Mouse (Mus musculus) hindbrain, embryonic 13.5 days (tissue): ENCODE data around the gene Gm5065. TPM values are rescaled to one million over a fixed set of nuclear protein-coding genes. Genes with fewer than 3 reads are reported as not detected.

Experiments used
- ATAC-seq: fragments of 200-750 bp; cut with Nextera tagmentation; 2 replicates; pipeline ENCODE4 v1.8.0; 2017; ENCODE audit warnings: moderate TSS enrichment; ENCODE audit not compliant: low FRiP score
- H3K27ac ChIP-seq: fragments of 300-500 bp; sonication (generic); 2 replicates; pipeline ENCODE4 v1.5.1; 2015; ENCODE audit warnings: inconsistent platforms, mild to moderate bottlenecking, moderate library complexity
- H3K27me3 ChIP-seq: fragments of 300-500 bp; sonication (generic); 2 replicates; pipeline ENCODE4 v1.6.1; 2015; ENCODE audit warnings: mild to moderate bottlenecking, inconsistent platforms
- H3K36me3 ChIP-seq: fragments of 300-500 bp; sonication (generic); 2 replicates; pipeline ENCODE4 v1.6.1; 2015; ENCODE audit warnings: mild to moderate bottlenecking, inconsistent platforms
- H3K4me1 ChIP-seq: fragments of 300-500 bp; sonication (generic); replicated peaks from 2 replicates; pipeline ENCODE4 v1.6.1; 2015; ENCODE audit warnings: inconsistent platforms
- H3K4me2 ChIP-seq: fragments of 300-500 bp; sonication (generic); 2 replicates; pipeline ENCODE4 v1.6.1; 2015; ENCODE audit warnings: inconsistent platforms, mild to moderate bottlenecking, moderate library complexity
- H3K4me3 ChIP-seq: fragments of 300-500 bp; sonication (generic); 2 replicates; pipeline ENCODE4 v1.5.1; 2015; ENCODE audit warnings: mild to moderate bottlenecking, inconsistent platforms
- H3K9ac ChIP-seq: fragments of 300-500 bp; sonication (generic); 2 replicates; pipeline ENCODE4 v1.6.1; 2015; ENCODE audit warnings: mild to moderate bottlenecking, inconsistent platforms
- H3K9me3 ChIP-seq: fragments of 300-500 bp; sonication (generic); 2 replicates; pipeline ENCODE4 v1.6.1; 2016; ENCODE audit warnings: inconsistent platforms
- WGBS: fragments of 180-500 bp; shearing (Covaris S2); methylation state at CpG from one replicate; pipeline ENCODE4 v1.1.7; 2015; 5-methylcytosine and 5-hydroxymethylcytosine counted together
- polyA plus RNA-seq: library from polyadenylated mRNA; unstranded; fragments of >200 nt; fragmentation: Nextera tagmentation; extraction: Ambion mirVana; gene quantifications from 2 replicates; pipeline ENCODE4 v1.2.1, GENCODE M21; 2015

Gene Gm5065
- not detected in 2 replicates for polyA plus RNA-seq

DNA sequence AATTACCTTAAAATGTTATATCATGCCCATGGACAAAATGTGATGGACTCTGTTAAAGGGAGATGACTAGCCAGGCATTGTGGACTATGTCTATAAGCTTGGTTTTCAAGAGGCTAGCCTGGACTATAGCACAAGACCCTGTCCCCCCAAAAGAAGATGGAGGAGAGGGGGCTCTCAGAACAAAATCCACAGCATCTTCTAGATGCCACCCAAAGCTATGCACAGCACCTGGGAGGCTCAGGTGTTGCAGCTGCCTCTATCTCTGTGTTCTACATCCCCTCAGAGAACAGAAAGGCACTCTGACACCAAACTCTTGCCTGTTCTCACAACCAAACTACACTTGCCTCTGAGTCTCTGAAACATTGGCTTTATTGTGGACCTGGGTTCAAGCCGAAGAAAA, at the start of gene Gm5065:
Gene Gm5065 (plus strand): TSS at position 301 of the 400 bp plus-strand sequence.
- Histone ChIP-seq H3K27me3 (no peaks in the 10 kb centered on the region), H3K4me2 (no peak within 1 kb of the TSS), H3K36me3 (no peaks in the 10 kb centered on the region), H3K9me3 (peaks cover 40% of the 10 kb centered on the region), H3K27ac (no peak within 1 kb of the TSS), H3K4me3 (no peak within 1 kb of the TSS), H3K9ac (no peak within 1 kb of the TSS), H3K4me1 (no peaks in the 10 kb centered on the region)
- 94% methylated on average over 1 of the region's 1 CpGs for WGBS
- ATAC-seq, result no peak

DNA sequence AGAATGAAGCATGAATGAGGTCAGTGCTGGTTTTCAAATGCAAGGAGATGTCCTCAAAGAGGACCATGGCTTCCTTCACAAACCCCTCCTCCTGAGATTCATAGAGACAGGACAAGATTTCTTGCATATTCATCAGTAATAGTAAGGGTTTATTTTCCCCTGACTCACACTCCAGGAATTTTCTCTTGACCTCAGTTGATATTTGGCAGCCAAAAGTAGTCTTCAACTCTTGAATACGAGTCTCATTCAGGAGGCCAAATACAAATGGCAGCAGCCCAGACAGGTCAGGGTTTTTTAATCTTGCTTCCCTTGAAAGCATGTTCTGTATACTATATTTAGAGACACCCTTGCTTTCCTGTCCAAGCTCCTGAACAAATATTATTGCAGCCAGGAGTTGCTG, 22.8 kb upstream of the Gm5065 start:
- Histone ChIP-seq H3K27me3 (no peaks in the 10 kb centered on the region), H3K4me3 (no peak overlapping the region), H3K27ac (no peak overlapping the region), H3K4me1 (no peaks in the 10 kb centered on the region), H3K4me2 (no peak overlapping the region), H3K9ac (no peak overlapping the region), H3K36me3 (no peaks in the 10 kb centered on the region), H3K9me3 (peaks cover 48% of the 10 kb centered on the region)
- no peak for ATAC-seq
- WGBS, result 76% methylated on average over 1 of the region's 1 CpGs

DNA sequence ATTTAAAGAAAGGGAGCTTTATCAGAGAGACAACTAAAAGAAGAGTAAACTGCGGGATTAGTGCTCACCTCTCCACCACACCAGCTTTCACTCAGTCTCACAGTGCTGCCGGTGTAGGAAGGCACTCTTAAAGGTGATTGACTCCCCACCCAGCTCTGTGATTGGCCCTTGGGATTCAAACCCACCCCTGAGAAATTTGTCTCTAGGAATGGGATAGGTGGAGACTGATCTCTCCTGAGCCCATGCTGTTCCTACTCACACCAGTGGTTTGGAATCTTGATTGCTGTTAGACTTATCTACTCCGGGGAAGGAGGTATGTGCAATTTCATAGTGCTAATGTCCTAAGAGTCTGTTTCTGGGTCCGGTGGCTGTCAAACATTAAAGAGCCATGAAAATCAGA, 598 bp downstream of the Gm5065 start, which contains the start of gene Nlrp2:
Gene Nlrp2 (minus strand): TSS at position 101 of the 400 bp plus-strand sequence.
- Histone ChIP-seq H3K4me3 (no peak within 1 kb of the TSS), H3K9me3 (peaks cover 41% of the 10 kb centered on the region), H3K9ac (no peak within 1 kb of the TSS), H3K4me1 (no peaks in the 10 kb centered on the region), H3K27ac (no peak within 1 kb of the TSS), H3K4me2 (no peak within 1 kb of the TSS), H3K36me3 (no peaks in the 10 kb centered on the region), H3K27me3 (no peaks in the 10 kb centered on the region)
- no peak for ATAC-seq
- 78% methylated on average over 4 of the region's 4 CpGs for WGBS

DNA sequence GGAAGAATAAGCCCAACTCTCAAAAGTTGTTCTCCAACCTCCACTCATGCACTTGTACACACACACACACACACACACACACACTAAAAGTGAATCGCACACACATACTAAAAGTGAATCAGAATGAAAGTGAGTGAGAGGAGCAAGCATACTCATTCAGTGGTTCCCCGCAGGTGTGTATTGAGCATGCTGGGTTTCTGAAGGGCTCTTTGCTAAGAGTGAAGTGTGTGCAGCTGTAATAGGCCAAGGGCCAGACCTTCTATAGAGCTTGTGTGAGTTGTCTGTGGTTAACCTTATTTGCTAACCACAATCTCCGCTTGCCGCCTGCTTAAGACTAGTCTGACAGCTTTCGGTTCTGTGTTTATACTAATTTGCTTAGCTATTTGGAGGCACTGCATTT, 13.3 kb downstream of the Gm5065 start:
- Histone ChIP-seq H3K27me3 (no peaks in the 10 kb centered on the region), H3K9me3 (peaks cover 61% of the 10 kb centered on the region), H3K4me1 (no peaks in the 10 kb centered on the region), H3K36me3 (no peaks in the 10 kb centered on the region), H3K27ac (no peak overlapping the region), H3K4me2 (no peak overlapping the region), H3K4me3 (no peak overlapping the region), H3K9ac (no peak overlapping the region)
- no peak for ATAC-seq
- 91% methylated on average over 5 of the region's 5 CpGs for WGBS

DNA sequence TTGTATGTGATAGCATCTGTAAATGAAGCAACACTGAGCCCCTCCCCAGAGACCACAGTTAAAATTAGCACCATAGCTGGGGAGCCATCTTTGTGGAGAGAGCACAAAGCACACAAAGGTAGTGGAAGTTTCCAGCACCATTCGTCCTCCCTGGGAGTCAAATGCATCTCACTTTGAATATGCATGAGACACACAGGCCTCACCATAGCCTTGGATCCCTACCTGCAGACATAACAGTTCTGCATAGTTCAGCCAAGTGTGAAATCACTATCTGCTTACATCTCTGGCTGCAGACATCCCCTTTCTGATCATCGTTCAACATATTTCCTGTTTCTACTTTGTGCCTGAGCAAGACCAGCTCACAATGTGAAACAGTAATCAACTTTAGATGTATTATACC, 16.4 kb downstream of the Gm5065 start:
- Histone ChIP-seq H3K4me3 (no peak overlapping the region), H3K9me3 (peaks cover 38% of the 10 kb centered on the region), H3K4me1 (no peaks in the 10 kb centered on the region), H3K27me3 (no peaks in the 10 kb centered on the region), H3K4me2 (no peak overlapping the region), H3K9ac (no peak overlapping the region), H3K27ac (no peak overlapping the region), H3K36me3 (no peaks in the 10 kb centered on the region)
- WGBS, result 87% methylated on average over 2 of the region's 2 CpGs
- no peak for ATAC-seq

DNA sequence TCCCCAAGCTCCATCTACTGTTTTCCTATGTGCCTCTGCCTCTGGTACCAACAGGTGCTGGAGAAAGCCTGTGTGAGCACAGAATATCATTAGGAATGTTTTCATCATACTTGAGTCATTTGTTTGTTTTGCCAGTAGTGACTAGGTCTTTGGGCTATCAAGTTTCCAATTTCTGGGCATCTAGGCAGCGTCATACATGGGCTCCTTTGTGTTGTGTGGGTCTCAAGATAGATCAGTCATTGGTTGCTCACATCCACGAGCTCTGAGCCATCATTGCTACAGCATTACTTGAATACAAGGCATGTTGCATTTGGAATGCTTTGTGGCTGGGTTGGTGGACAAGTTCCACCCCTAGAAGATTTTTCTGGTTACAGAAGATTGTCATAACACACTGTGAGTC, 55.9 kb downstream of the Gm5065 start:
- Histone ChIP-seq H3K4me2 (no peak overlapping the region), H3K36me3 (no peaks in the 10 kb centered on the region), H3K4me1 (no peaks in the 10 kb centered on the region), H3K9me3 (peaks cover 35% of the 10 kb centered on the region), H3K9ac (no peak overlapping the region), H3K4me3 (no peak overlapping the region), H3K27ac (no peak overlapping the region), H3K27me3 (no peaks in the 10 kb centered on the region)
- WGBS, result 43% methylated on average over 2 of the region's 2 CpGs
- no peak for ATAC-seq

Other genes starting within 250 kb of the Gm5065 start
- gene Rfpl4, start 233.6 kb upstream of the Gm5065 start, polyA plus RNA-seq, result not detected in 2 replicates
- gene Rasl2-9, start 224.6 kb upstream of the Gm5065 start, polyA plus RNA-seq, result 0.22 and 0.52 TPM in 2 replicates
- gene Vmn1r55, start 200.9 kb upstream of the Gm5065 start, polyA plus RNA-seq, result 0.01 TPM in 1 of 2 replicates, not detected in the other
- gene Vmn1r56, start 153.8 kb upstream of the Gm5065 start, polyA plus RNA-seq, result not detected in 2 replicates
- gene Vmn1r57, start 132.0 kb upstream of the Gm5065 start, polyA plus RNA-seq, result not detected in 2 replicates
- not detected in 2 replicates for gene Nlrp2, start 498 bp downstream of the Gm5065 start, polyA plus RNA-seq
- gene Vmn1r58, start 62.9 kb downstream of the Gm5065 start, polyA plus RNA-seq, result not detected in 2 replicates
- gene Vmn1r59, start 106.2 kb downstream of the Gm5065 start, polyA plus RNA-seq, result not detected in 2 replicates
- gene Vmn2r28, start 143.4 kb downstream of the Gm5065 start, polyA plus RNA-seq, result not detected in 2 replicates
- gene Vmn1r60, start 196.8 kb downstream of the Gm5065 start, polyA plus RNA-seq, result not detected in 2 replicates